Mouse (Mus musculus) midbrain, embryonic 12.5 days (tissue): Measurements from ENCODE around the gene Ddb1. TPM values are rescaled to one million over a fixed set of nuclear protein-coding genes. Genes with fewer than 3 reads are reported as not detected.

Experiments used
- ATAC-seq: fragments of 200-750 bp; cut with Nextera tagmentation; 2 replicates; pipeline ENCODE4 v1.8.0; 2017; ENCODE audit warnings: low read depth, moderate TSS enrichment, moderate library complexity; ENCODE audit not compliant: low FRiP score
- H3K27ac ChIP-seq: fragments of 300-500 bp; sonication (generic); replicated peaks from 2 replicates; pipeline ENCODE4 v1.5.1; 2016; ENCODE audit warnings: mild to moderate bottlenecking
- H3K27me3 ChIP-seq: fragments of 300-500 bp; sonication (generic); 2 replicates; pipeline ENCODE4 v1.6.1; 2016; ENCODE audit warnings: mild to moderate bottlenecking
- H3K36me3 ChIP-seq: fragments of 300-500 bp; sonication (generic); 2 replicates; pipeline ENCODE4 v1.6.1; 2016
- H3K4me1 ChIP-seq: fragments of 300-500 bp; sonication (generic); 2 replicates; pipeline ENCODE4 v1.6.1; 2016
- H3K4me2 ChIP-seq: fragments of 300-500 bp; sonication (generic); replicated peaks from 2 replicates; pipeline ENCODE4 v1.6.1; 2016; ENCODE audit warnings: mild to moderate bottlenecking, moderate library complexity
- H3K4me3 ChIP-seq: fragments of 300-500 bp; sonication (generic); 2 replicates; pipeline ENCODE4 v1.5.1; 2016; ENCODE audit warnings: mild to moderate bottlenecking
- H3K9ac ChIP-seq: fragments of 300-500 bp; sonication (generic); replicated peaks from 2 replicates; pipeline ENCODE4 v1.6.1; 2016; ENCODE audit warnings: mild to moderate bottlenecking, moderate library complexity
- H3K9me3 ChIP-seq: fragments of 300-500 bp; sonication (generic); 2 replicates; pipeline ENCODE4 v1.6.1; 2016; ENCODE audit warnings: mild to moderate bottlenecking
- WGBS: fragments of 180-500 bp; shearing (Covaris S2); methylation state at CpG from one replicate; pipeline ENCODE4 v1.1.7; 2016; 5-methylcytosine and 5-hydroxymethylcytosine counted together
- polyA plus RNA-seq: library from polyadenylated mRNA; unstranded; fragments of >200 nt; fragmentation: Nextera tagmentation; extraction: Ambion mirVana; gene quantifications from 2 replicates; pipeline ENCODE4 v1.2.1, GENCODE M21; 2016

Gene Ddb1
- polyA plus RNA-seq, 1 experiment from 2014 or later, result 413 TPM

- H3K4me3 ChIP-seq, result no peak overlapping the region
- peaks cover 3% of the 10 kb centered on the region for H3K27me3 ChIP-seq
- H3K9me3 ChIP-seq, result no peaks in the 10 kb centered on the region
- no peaks in the 10 kb centered on the region for H3K36me3 ChIP-seq
- no peak overlapping the region for H3K9ac ChIP-seq
- ATAC-seq, result no peak
- H3K4me2 ChIP-seq, result no peak overlapping the region
- H3K4me1 ChIP-seq, result no peaks in the 10 kb centered on the region
- WGBS, result 51% methylated on average over 13 of the region's 13 CpGs
- H3K27ac ChIP-seq, result no peak overlapping the region
Observed at GRCm38 (mm10) chr19:10640589-10641378, 35.7 kb downstream of the Ddb1 start.

DNA sequence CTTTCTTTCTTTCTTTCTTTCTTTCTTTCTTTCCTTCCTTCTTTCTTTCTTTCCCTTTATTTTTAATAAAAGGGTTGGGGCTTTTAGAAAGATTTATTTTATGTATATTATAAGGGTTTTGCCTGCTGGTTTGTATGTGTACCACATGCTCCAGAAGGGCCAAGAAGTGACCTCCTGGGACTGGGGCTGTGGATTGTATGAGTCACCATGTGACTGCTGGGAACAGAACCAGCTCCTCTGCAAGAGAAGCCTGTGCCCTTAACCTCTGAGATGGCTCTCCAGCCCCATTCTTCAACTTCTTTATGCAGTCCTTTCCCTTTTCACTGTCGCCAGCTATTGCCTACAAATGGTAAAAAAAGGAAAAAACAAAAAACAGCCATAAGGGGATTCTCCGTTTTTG lies 40.5 kb downstream of the Ddb1 start:
- 87% methylated on average over 2 of the region's 2 CpGs for WGBS
- no peaks in the 10 kb centered on the region for H3K36me3 ChIP-seq
- no peak overlapping the region for H3K4me2 ChIP-seq
- no peak overlapping the region for H3K27ac ChIP-seq
- no peak for ATAC-seq
- H3K9me3 ChIP-seq, result no peaks in the 10 kb centered on the region
- no peak overlapping the region for H3K9ac ChIP-seq
- no peaks in the 10 kb centered on the region for H3K27me3 ChIP-seq
- no peaks in the 10 kb centered on the region for H3K4me1 ChIP-seq
- no peak overlapping the region for H3K4me3 ChIP-seq

DNA sequence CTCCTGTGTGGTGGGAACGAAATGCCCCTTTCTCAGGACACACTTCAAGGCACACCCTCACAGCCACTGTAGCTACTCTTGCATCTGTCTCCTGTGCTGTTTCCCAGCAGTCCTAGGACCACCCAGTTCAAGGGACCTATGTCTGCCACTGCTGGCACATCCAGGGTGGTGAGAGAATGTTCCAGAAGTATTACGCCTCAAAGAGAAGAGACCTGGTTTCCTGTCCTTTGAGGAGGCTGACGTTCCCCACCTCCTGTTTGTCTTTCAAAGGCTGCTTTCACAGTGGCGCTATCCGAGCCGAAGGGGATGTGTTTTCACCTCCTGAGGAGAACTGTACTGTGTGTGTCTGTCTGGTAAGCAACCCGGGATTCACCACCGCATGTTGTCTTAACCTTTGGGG lies 43.0 kb downstream of the Ddb1 start:
- no peaks in the 10 kb centered on the region for H3K27me3 ChIP-seq
- H3K9me3 ChIP-seq, result no peaks in the 10 kb centered on the region
- H3K4me2 ChIP-seq, result no peak overlapping the region
- no peaks in the 10 kb centered on the region for H3K4me1 ChIP-seq
- WGBS, result 74% methylated on average over 8 of the region's 8 CpGs
- H3K27ac ChIP-seq, result no peak overlapping the region
- H3K4me3 ChIP-seq, result no peak overlapping the region
- ATAC-seq, result no peak
- no peaks in the 10 kb centered on the region for H3K36me3 ChIP-seq
- H3K9ac ChIP-seq, result no peak overlapping the region

GRCm38 (mm10) chr19:10656058-10656457 lies 50.9 kb downstream of the Ddb1 start:
- H3K9ac ChIP-seq, result no peak overlapping the region
- H3K4me3 ChIP-seq, result no peak overlapping the region
- H3K27me3 ChIP-seq, result no peaks in the 10 kb centered on the region
- H3K36me3 ChIP-seq, result no peaks in the 10 kb centered on the region
- no peaks in the 10 kb centered on the region for H3K4me1 ChIP-seq
- H3K4me2 ChIP-seq, result no peak overlapping the region
- ATAC-seq, result no peak
- H3K27ac ChIP-seq, result no peak overlapping the region
- WGBS, result 63% methylated on average over 3 of the region's 3 CpGs
- no peaks in the 10 kb centered on the region for H3K9me3 ChIP-seq

GRCm38 (mm10) chr19:10657742-10658141 lies 52.6 kb downstream of the Ddb1 start:
- Histone ChIP-seq H3K36me3 (no peaks in the 10 kb centered on the region), H3K4me3 (no peak overlapping the region), H3K27me3 (no peaks in the 10 kb centered on the region), H3K9me3 (no peaks in the 10 kb centered on the region), H3K9ac (no peak overlapping the region), H3K4me1 (no peaks in the 10 kb centered on the region), H3K27ac (no peak overlapping the region), H3K4me2 (no peak overlapping the region)
- 81% methylated on average over 5 of the region's 5 CpGs for WGBS
- no peak for ATAC-seq

DNA sequence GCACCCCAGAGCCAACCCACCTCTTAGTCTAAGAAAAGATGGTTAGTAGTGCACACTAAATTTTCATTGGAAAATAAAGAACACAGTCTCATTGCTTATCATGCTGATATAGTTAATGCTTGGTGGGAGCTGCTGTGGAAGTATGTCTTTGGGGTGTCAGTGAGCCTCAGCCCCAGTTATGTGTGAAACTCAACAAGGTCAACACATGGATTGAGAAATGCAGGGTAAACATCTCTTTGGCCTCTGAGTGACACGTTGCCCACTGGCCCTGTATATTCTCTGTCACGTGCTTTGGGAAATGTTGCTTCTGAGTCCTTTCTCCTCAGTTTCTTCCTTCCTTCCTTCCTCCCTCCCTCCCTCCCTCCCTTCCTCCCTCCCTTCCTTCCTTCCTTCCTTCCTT lies 53.3 kb downstream of the Ddb1 start:
- Histone ChIP-seq H3K27me3 (no peaks in the 10 kb centered on the region), H3K4me2 (no peak overlapping the region), H3K9me3 (no peaks in the 10 kb centered on the region), H3K36me3 (no peaks in the 10 kb centered on the region), H3K4me3 (no peak overlapping the region), H3K9ac (no peak overlapping the region; the same call in 1 of the 2 replicates), H3K4me1 (no peaks in the 10 kb centered on the region), H3K27ac (no peak overlapping the region)
- WGBS, result 78% methylated on average over 2 of the region's 2 CpGs
- ATAC-seq, result no peak

DNA sequence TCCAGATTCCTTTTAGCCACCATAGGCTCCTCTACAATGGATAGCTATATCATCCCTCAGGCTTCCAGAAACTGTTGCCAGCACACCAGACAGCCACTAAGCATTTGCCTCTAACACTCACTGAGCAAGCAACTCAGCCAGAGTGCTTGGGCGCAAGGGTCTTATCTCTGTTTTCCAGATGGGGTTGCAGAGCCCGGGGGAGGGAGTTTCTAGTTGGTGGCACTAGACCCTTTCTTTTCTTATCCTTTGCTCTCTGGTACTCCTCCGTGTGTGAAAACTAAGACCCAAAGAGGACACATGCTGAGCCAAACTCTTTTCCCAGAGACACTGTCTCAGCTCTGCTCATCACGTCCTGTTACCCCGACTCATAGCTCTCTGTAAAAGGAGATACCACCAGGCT lies 56.2 kb downstream of the Ddb1 start:
- 74% methylated on average over 5 of the region's 5 CpGs for WGBS
- Histone ChIP-seq H3K27ac (no peak overlapping the region), H3K4me2 (no peak overlapping the region), H3K9me3 (no peaks in the 10 kb centered on the region), H3K4me1 (no peaks in the 10 kb centered on the region), H3K9ac (no peak overlapping the region), H3K27me3 (no peaks in the 10 kb centered on the region), H3K4me3 (no peak overlapping the region), H3K36me3 (no peaks in the 10 kb centered on the region)
- no peak for ATAC-seq

GRCm38 (mm10) chr19:10661919-10662318 lies 56.8 kb downstream of the Ddb1 start:
- WGBS, result 74% methylated on average over 2 of the region's 2 CpGs
- ATAC-seq, result no peak
- no peak overlapping the region for H3K4me2 ChIP-seq
- H3K36me3 ChIP-seq, result no peaks in the 10 kb centered on the region
- H3K27ac ChIP-seq, result no peak overlapping the region
- no peaks in the 10 kb centered on the region for H3K27me3 ChIP-seq
- no peak overlapping the region for H3K9ac ChIP-seq
- no peaks in the 10 kb centered on the region for H3K4me1 ChIP-seq
- no peaks in the 10 kb centered on the region for H3K9me3 ChIP-seq
- H3K4me3 ChIP-seq, result no peak overlapping the region

GRCm38 (mm10) chr19:10662665-10663064 lies 57.5 kb downstream of the Ddb1 start:
- H3K4me1 ChIP-seq, result no peaks in the 10 kb centered on the region
- H3K4me3 ChIP-seq, result no peak overlapping the region
- no peak overlapping the region for H3K4me2 ChIP-seq
- no peak overlapping the region for H3K27ac ChIP-seq
- no peaks in the 10 kb centered on the region for H3K36me3 ChIP-seq
- H3K9ac ChIP-seq, result no peak overlapping the region
- no peaks in the 10 kb centered on the region for H3K27me3 ChIP-seq
- ATAC-seq, result no peak
- H3K9me3 ChIP-seq, result no peaks in the 10 kb centered on the region
- 90% methylated on average over 3 of the region's 3 CpGs for WGBS

- ATAC-seq, result no peak; the same call in 1 of the 2 replicates
- H3K4me2 ChIP-seq, result no peak overlapping the region
- no peaks in the 10 kb centered on the region for H3K4me1 ChIP-seq
- H3K4me3 ChIP-seq, result no peak overlapping the region
- no peaks in the 10 kb centered on the region for H3K9me3 ChIP-seq
- no peak overlapping the region for H3K27ac ChIP-seq
- H3K36me3 ChIP-seq, result no peaks in the 10 kb centered on the region
- H3K9ac ChIP-seq, result no peak overlapping the region
- H3K27me3 ChIP-seq, result no peaks in the 10 kb centered on the region
- WGBS, result 61% methylated on average over 3 of the region's 3 CpGs
Observed at GRCm38 (mm10) chr19:10665093-10665492, 60.0 kb downstream of the Ddb1 start.

- H3K27me3 ChIP-seq, result no peaks in the 10 kb centered on the region; the same call in 1 of the 2 replicates
- H3K4me3 ChIP-seq, result no peak overlapping the region
- H3K9ac ChIP-seq, result no peak overlapping the region
- H3K9me3 ChIP-seq, result no peaks in the 10 kb centered on the region
- peak; percentile 62; the same call in 1 of the 2 replicates for ATAC-seq
- 22% methylated on average over 2 of the region's 2 CpGs for WGBS
- H3K36me3 ChIP-seq, result no peaks in the 10 kb centered on the region
- no peak overlapping the region for H3K27ac ChIP-seq
- no peak overlapping the region for H3K4me2 ChIP-seq
- H3K4me1 ChIP-seq, result no peaks in the 10 kb centered on the region
Observed at GRCm38 (mm10) chr19:10665499-10665898, 60.4 kb downstream of the Ddb1 start.

DNA sequence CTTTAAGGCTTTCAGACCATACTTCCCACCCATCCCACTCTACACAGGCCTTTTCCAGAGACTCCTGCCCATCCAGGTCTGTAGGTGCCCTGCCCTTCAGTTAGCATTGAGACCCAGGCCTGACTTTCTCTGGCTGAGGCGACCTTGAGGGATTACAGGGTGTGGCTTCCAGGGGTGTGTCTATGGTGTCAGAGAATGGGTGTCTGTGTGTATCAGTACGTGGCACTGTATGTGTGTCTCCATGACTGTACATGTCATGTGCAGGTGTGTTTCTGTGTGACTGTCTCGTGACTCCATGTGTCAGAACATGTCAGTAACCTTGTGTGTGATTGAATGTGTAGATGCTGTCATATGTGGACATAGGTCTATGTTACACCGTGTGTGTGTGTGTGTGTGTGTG lies 66.2 kb downstream of the Ddb1 start:
- H3K4me2 ChIP-seq, result no peak overlapping the region
- no peaks in the 10 kb centered on the region for H3K36me3 ChIP-seq
- H3K9me3 ChIP-seq, result no peaks in the 10 kb centered on the region
- no peaks in the 10 kb centered on the region; the same call in 1 of the 2 replicates for H3K27me3 ChIP-seq
- 85% methylated on average over 4 of the region's 4 CpGs for WGBS
- no peak overlapping the region for H3K9ac ChIP-seq
- H3K27ac ChIP-seq, result no peak overlapping the region
- 0 out of 2 replicates have a peak, but pooled peaks have one; percentile 9 for ATAC-seq
- H3K4me3 ChIP-seq, result no peak overlapping the region
- H3K4me1 ChIP-seq, result no peaks in the 10 kb centered on the region
